Mouse (Mus musculus): ENCODE data around the gene Cntnap5c. TPM values are rescaled to one million over a fixed set of nuclear protein-coding genes. Genes with fewer than 3 reads are reported as not detected.

Cntnap5c gene
- polyA plus RNA-seq (2011; ENCODE audit: insufficient read depth, insufficient read length, low replicate concordance, missing spikeins): not detected in 2 replicates

DNA sequence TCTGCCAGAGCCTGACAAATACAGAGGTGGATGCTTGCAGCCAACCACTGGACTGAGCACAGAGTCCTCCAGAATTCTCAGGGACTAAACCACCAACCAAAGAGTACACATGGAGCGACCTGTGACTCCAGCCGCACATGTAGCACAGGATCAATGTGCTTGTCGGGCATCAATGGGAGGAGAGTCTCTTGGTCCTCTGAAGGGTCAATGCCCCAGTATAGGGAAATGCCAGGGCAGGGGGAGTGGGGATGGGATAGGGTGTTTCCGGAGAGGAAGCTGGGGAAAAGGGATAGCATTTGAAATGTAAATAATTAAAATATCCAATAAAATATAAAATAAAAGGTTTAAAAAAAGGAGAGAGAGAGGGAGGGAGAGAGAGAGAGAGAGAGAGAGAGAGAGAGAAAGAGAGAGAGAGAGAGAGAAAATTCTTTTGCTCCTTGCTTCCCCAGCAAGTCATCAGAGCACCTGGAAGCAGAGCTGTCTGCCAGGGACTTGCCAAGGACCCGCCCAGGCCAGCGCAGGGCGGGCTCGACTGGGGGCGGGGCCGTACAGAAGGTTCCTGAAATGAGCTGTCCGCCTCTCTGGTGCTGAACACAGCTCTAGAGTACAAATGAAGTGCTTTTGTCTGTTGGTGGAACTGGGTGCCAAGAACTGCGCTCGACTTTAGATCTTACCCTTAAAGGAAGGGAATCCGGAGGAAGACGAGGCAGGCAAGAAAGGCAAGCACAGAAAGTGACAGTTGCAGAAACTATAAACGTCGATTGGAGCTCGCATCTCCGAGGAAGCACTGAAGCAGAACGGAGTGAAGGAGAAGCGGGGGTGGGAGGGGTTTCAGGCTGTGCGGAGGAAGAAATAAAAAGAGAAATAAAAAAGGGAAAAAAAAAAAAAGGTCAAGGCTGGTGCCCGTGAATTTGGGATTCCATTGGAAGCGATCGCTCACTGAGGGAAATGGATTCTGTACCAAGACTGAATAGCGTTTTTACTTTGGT is at the start of gene Cntnap5c:
TSS of gene Cntnap5c (plus strand) at position 949 of the 989 bp plus-strand sequence.
- no peak within 1 kb of the TSS for H3K27ac ChIP-seq (ENCODE audit: control insufficient read depth, insufficient read depth, low read depth, low read length, poor library complexity)
- TF ChIP-seq CTCF (IDR thresholded peaks at IDR 0.05; ENCODE audit: control insufficient read depth, insufficient read depth, low read length): no peak
- no peak for TF ChIP-seq POLR2A (IDR thresholded peaks at IDR 0.05; ENCODE audit: borderline replicate concordance, control insufficient read depth, low read depth, low read length)
- H3K4me1 ChIP-seq (ENCODE audit: control insufficient read depth, insufficient read depth, low read length): no peaks in the 10 kb centered on the region
- 27% methylated on average over 26 of the region's 26 CpGs for WGBS
- H3K4me3 ChIP-seq (replicated peaks; ENCODE audit: control insufficient read depth, low read depth, low read length): no peak within 1 kb of the TSS

DNA sequence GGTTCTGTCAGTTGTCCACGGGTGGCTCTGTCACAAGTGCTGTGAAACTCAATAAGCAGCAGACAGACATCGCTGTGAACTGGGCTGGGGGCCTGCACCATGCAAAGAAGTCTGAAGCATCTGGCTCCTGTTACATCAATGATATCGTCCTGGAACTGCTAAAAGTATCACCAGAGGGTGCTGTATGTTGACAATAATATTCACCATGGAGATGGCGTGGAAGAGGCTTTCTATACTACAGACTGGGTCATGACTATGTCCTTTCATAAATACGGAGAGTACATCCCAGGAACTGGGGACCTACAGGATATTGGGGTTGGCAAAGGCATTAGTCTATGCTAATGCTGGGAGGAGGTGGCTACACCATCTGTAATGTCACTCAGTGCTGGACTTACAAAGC is 27.3 kb upstream of the Cntnap5c start, which contains the start of gene Gm21834:
TSS of gene Gm21834 (minus strand) at position 101 of the 400 bp plus-strand sequence.
- WGBS: 76% methylated on average over 5 of the region's 5 CpGs
- Histone ChIP-seq H3K4me1 (ENCODE audit: control insufficient read depth, insufficient read depth, low read length) (no peaks in the 10 kb centered on the region), H3K27ac (ENCODE audit: control insufficient read depth, insufficient read depth, low read depth, low read length, poor library complexity) (no peak within 1 kb of the TSS), H3K4me3 (replicated peaks; ENCODE audit: control insufficient read depth, low read depth, low read length) (no peak within 1 kb of the TSS)
- TF ChIP-seq POLR2A (IDR thresholded peaks at IDR 0.05; ENCODE audit: borderline replicate concordance, control insufficient read depth, low read depth, low read length) (no peak), CTCF (IDR thresholded peaks at IDR 0.05; ENCODE audit: control insufficient read depth, insufficient read depth, low read length) (no peak)

DNA sequence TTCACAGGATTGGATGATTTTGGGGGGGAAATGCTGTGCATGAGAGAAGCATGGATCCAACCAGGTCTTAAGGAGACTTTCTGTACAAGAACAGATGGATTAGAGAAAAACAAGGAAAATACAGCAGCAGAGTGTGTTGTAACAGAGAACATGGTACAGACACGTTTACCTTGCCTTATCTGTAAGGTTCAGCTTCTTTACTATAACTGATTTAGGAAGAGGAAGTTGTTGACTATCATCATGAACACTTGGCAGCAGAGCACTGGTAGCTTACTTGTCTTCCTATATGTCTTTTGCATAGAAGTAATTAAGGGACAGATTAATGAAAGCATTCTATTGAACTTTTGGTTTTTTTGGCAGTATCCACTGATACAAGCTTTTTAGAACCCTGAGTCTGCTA is 11.3 kb upstream of the Cntnap5c start:
- no peaks in the 10 kb centered on the region for H3K4me1 ChIP-seq (ENCODE audit: control insufficient read depth, insufficient read depth, low read length)

DNA sequence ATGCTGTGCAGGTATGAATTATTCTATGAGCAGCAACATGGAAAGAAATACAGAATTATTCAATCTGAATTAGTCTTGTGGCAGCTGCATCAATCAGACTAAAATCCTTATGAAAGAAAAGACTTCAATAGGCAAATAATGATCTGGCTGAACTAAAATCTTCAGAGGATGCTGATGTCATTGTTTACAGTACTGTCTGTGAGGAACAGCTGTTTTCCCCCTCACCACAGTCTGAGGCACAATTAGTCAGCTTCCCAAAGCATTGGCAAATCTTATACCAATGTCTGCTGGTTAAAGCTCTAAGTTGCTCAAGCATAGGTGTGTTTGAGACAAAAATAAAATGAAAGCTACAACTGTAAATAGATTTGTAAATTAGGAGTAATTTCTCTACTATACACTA is 2.1 kb upstream of the Cntnap5c start:
- TF ChIP-seq POLR2A (IDR thresholded peaks at IDR 0.05; ENCODE audit: borderline replicate concordance, control insufficient read depth, low read depth, low read length) (no peak), CTCF (IDR thresholded peaks at IDR 0.05; ENCODE audit: control insufficient read depth, insufficient read depth, low read length) (no peak)
- Histone ChIP-seq H3K4me1 (ENCODE audit: control insufficient read depth, insufficient read depth, low read length) (no peaks in the 10 kb centered on the region), H3K4me3 (replicated peaks; ENCODE audit: control insufficient read depth, low read depth, low read length) (no peak overlapping the region), H3K27ac (ENCODE audit: control insufficient read depth, insufficient read depth, low read depth, low read length, poor library complexity) (no peak overlapping the region)

More for the DNA sequence above, 11.3 kb upstream of the Cntnap5c start:
- H3K27ac ChIP-seq (ENCODE audit: control insufficient read depth, insufficient read depth, low read depth, low read length, poor library complexity): no peak overlapping the region
- no peak overlapping the region for H3K4me3 ChIP-seq (replicated peaks; ENCODE audit: control insufficient read depth, low read depth, low read length)
- 23% methylated on average over 1 of the region's 1 CpGs for WGBS
- TF ChIP-seq POLR2A (IDR thresholded peaks at IDR 0.05; ENCODE audit: borderline replicate concordance, control insufficient read depth, low read depth, low read length): no peak
- no peak for TF ChIP-seq CTCF (IDR thresholded peaks at IDR 0.05; ENCODE audit: control insufficient read depth, insufficient read depth, low read length)

DNA sequence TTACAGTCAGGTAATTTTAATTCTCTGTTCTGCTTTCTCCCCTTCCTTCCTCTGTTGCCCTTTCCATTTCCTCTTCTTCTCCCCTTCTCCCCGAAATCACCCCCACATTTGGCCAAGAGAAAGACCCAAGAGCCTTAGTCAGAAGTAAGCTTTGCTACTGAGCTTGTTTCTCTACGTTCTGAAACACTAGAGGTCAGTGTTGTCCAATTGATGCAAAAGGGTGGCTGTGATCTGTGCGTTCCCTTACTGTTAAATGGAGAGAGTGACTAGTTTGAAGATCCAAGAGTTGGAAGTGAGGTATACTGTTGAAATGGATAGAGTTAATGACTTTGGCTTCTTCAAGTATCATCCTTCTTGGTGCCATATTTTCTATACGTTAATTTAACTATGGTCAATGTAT is 1.5 kb downstream of the Cntnap5c start:
- 13% methylated on average over 4 of the region's 4 CpGs for WGBS
- TF ChIP-seq POLR2A (IDR thresholded peaks at IDR 0.05; ENCODE audit: borderline replicate concordance, control insufficient read depth, low read depth, low read length) (no peak), CTCF (IDR thresholded peaks at IDR 0.05; ENCODE audit: control insufficient read depth, insufficient read depth, low read length) (no peak)
- no peak overlapping the region for H3K4me3 ChIP-seq (replicated peaks; ENCODE audit: control insufficient read depth, low read depth, low read length)
- H3K4me1 ChIP-seq (ENCODE audit: control insufficient read depth, insufficient read depth, low read length): no peaks in the 10 kb centered on the region
- H3K27ac ChIP-seq (ENCODE audit: control insufficient read depth, insufficient read depth, low read depth, low read length, poor library complexity): no peak overlapping the region

DNA sequence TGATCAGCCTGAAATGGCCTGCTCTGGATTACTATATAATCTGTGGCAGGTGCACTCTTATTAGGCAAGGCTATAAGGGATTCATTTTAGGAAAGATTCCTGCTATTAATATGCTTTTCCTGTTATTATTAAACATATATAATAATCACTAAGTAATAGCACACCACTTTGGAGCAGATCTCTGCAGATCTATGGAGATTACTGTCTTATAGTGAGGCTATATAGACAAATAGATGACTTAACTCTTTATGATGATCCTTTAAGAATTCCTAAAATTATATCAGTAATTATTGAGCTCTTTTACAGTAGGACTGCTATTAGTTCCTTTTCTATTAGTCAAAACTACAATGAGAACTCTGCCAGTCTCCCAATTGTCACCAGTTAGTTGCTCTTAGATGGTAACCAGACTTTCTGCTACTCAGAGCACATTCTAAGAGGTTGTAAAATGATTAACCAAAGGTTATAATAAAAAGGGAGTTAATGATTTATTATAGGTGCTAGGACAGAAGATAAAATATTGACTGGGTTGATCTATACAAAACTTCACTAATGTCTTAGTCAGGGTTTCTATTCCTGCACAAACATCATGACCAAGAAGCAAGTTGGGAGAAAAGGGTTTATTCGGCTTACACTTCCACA is 18.9 kb downstream of the Cntnap5c start:
- Histone ChIP-seq H3K27ac (ENCODE audit: control insufficient read depth, insufficient read depth, low read depth, low read length, poor library complexity) (no peak overlapping the region), H3K4me3 (replicated peaks; ENCODE audit: control insufficient read depth, low read depth, low read length) (no peak overlapping the region), H3K4me1 (ENCODE audit: control insufficient read depth, insufficient read depth, low read length) (no peaks in the 10 kb centered on the region)
- TF ChIP-seq CTCF (IDR thresholded peaks at IDR 0.05; ENCODE audit: control insufficient read depth, insufficient read depth, low read length): no peak
- TF ChIP-seq POLR2A (IDR thresholded peaks at IDR 0.05; ENCODE audit: borderline replicate concordance, control insufficient read depth, low read depth, low read length): no peak
- 76% methylated on average over 1 of the region's 1 CpGs for WGBS

DNA sequence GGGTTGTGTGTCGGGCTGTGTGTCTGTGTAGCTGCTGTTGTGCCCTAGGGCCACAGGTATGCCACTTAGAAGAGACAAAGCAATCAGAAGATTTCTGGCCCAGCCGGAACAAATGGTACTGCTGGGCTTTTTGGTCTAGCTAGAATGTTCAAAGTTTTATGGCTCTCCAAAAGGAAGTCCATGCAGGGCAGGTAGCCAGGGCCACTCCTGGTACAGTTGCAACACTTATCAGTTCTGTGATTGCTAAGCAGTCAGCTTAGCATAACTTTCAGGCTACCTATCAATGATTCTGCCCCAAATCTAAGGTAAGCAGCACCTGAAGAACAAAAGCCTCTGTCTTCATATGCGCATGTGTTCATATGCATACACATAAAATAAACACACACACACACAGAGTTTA is 26.0 kb downstream of the Cntnap5c start:
- Histone ChIP-seq H3K4me1 (ENCODE audit: control insufficient read depth, insufficient read depth, low read length) (no peaks in the 10 kb centered on the region), H3K4me3 (replicated peaks; ENCODE audit: control insufficient read depth, low read depth, low read length) (no peak overlapping the region), H3K27ac (ENCODE audit: control insufficient read depth, insufficient read depth, low read depth, low read length, poor library complexity) (no peak overlapping the region)
- TF ChIP-seq CTCF (IDR thresholded peaks at IDR 0.05; ENCODE audit: control insufficient read depth, insufficient read depth, low read length) (no peak), POLR2A (IDR thresholded peaks at IDR 0.05; ENCODE audit: borderline replicate concordance, control insufficient read depth, low read depth, low read length) (no peak)
- WGBS: 84% methylated on average over 3 of the region's 3 CpGs

DNA sequence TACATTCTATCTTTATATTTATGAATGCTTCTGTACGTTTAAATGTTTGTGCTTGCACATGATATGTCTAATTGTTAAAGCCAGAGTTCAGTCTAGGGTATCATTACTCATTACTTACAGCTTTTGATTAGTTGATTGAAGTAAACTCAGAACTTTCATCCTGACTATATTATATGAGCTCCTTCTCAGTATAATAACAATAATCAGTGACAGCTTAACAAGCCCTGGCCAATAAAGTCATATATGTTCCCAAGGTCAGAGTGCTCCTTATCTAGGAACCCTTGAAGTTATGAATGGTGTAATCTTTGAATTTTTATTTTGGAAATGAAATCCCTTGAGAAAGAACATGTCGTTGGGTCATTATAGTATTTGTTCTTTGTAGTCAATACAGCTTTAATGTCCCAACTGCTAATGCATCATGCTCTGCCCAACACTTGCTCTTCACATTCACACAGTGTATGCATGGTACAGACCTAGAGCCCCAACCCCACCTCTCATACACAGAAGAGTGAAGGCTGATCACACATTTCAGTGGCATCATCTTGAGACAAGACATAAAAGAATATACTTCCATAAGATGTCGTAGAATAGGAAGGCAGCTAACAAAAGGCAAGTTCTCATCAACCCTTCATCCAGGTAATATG is 27.4 kb downstream of the Cntnap5c start:
- H3K4me3 ChIP-seq (replicated peaks; ENCODE audit: control insufficient read depth, low read depth, low read length): no peak overlapping the region
- WGBS: 72% methylated on average over 3 of the region's 3 CpGs
- H3K4me1 ChIP-seq (ENCODE audit: control insufficient read depth, insufficient read depth, low read length): no peaks in the 10 kb centered on the region
- no peak for TF ChIP-seq CTCF (IDR thresholded peaks at IDR 0.05; ENCODE audit: control insufficient read depth, insufficient read depth, low read length)
- no peak for TF ChIP-seq POLR2A (IDR thresholded peaks at IDR 0.05; ENCODE audit: borderline replicate concordance, control insufficient read depth, low read depth, low read length)
- no peak overlapping the region for H3K27ac ChIP-seq (ENCODE audit: control insufficient read depth, insufficient read depth, low read depth, low read length, poor library complexity)

Measured in bone marrow, adult 2 months (tissue).